8 mouse cellular contexts compared by ENCODE assay signal in genomic region chr19:44266824-44267498, GRCm38 (mm10). TPM values are rescaled to one million over a fixed set of nuclear protein-coding genes. Genes with fewer than 3 reads are reported as not detected.
DNase-seq lines count a peak whose midpoint lies in the region; ATAC-seq and TF ChIP-seq lines count a peak whose summit lies in the region.

No protein-coding gene starts in this region.

- H3K9me3 ChIP-seq in ES-E14 (ENCODE audit: control insufficient read depth, insufficient read depth, low read depth, low read length): no peaks in the 10 kb centered on the region
- no peaks in the 10 kb centered on the region for H3K9me3 ChIP-seq in forebrain, embryonic 15.5 days

- peak overlapping the region; percentile 73 for H3K9ac ChIP-seq in ES-E14 (ENCODE audit: insufficient read depth, low read depth, low read length, poor library complexity, severe bottlenecking)
- peak overlapping the region; percentile 80 for H3K9ac ChIP-seq in forebrain, embryonic 15.5 days (replicated peaks)

- peak; percentile 85 for DNase-seq in ES-E14 (ENCODE audit: low read depth, low spot score)
- peak; percentile 94 for DNase-seq in cerebellum, adult 11-12 months
- peak; percentile 85 for DNase-seq in heart, postnatal 25 days (ENCODE audit: low spot score)
- peak; percentile 84 to 89 for DNase-seq in layer of hippocampus, adult 2 months (ENCODE audit: low spot score in 2 of 2)
- peak; percentile 89 for DNase-seq in lung, adult 2 months
- peak; percentile 69 to 80 for DNase-seq in thymus, adult 18-20 months

- peak overlapping the region; percentile 72 for H3K4me3 ChIP-seq in ES-E14 (ENCODE audit: insufficient read depth in 1 of 2, low read depth in 1 of 2, low read length in 2 of 2, poor library complexity in 1 of 2, severe bottlenecking in 1 of 2)
- H3K4me3 ChIP-seq in forebrain, embryonic 15.5 days: peak overlapping the region; percentile 74
- peak overlapping the region; percentile 83 for H3K4me3 ChIP-seq in layer of hippocampus, adult 2 months
- H3K4me3 ChIP-seq in lung, adult 2 months (replicated peaks; ENCODE audit: extremely low read depth, low read depth, low read length): peak overlapping the region; percentile 76

- peak overlapping the region; percentile 94 for H3K4me2 ChIP-seq in forebrain, embryonic 15.5 days (replicated peaks)

- H3K4me1 ChIP-seq in ES-E14 (ENCODE audit: control insufficient read depth in 2 of 2, insufficient read depth in 2 of 2, low read length in 2 of 2, poor library complexity in 1 of 2): peaks cover 4 to 21% of the 10 kb centered on the region in 2 experiments; a peak in 3 of 4 replicates
- H3K4me1 ChIP-seq in forebrain, embryonic 15.5 days: peaks cover 13% of the 10 kb centered on the region
- H3K4me1 ChIP-seq in lung, adult 2 months (ENCODE audit: control insufficient read depth, insufficient read depth, low read length): no peaks in the 10 kb centered on the region

- TF ChIP-seq POLR2A in lung, adult 2 months (IDR thresholded peaks at IDR 0.05; ENCODE audit: borderline replicate concordance, extremely low read depth, low read depth, low read length): peak; percentile 46; the same call in 1 of the 2 replicates

- peak overlapping the region; percentile 94 for H3K27ac ChIP-seq in ES-E14 (ENCODE audit: insufficient read depth, low read depth, low read length, poor library complexity, severe bottlenecking)
- peak overlapping the region; percentile 93 for H3K27ac ChIP-seq in forebrain, embryonic 15.5 days (replicated peaks)
- H3K27ac ChIP-seq in layer of hippocampus, adult 2 months: peak overlapping the region; percentile 97

- in situ Hi-C loops in ES-E14 (cut with MboI; ENCODE audit: low sequenced_read_pairs in 2 of 2, unreplicated experiment in 2 of 2): no loop called here

- no peaks in the 10 kb centered on the region for H3K27me3 ChIP-seq in forebrain, embryonic 15.5 days

- no peaks in the 10 kb centered on the region for H3K36me3 ChIP-seq in ES-E14 (ENCODE audit: control insufficient read depth, insufficient read depth, low read length, poor library complexity, severe bottlenecking)
- no peaks in the 10 kb centered on the region for H3K36me3 ChIP-seq in forebrain, embryonic 15.5 days

- under 1% methylated on average over 43 of the region's 43 CpGs for WGBS in forebrain, embryonic 15.5 days
- under 1% methylated on average over 43 of the region's 43 CpGs for WGBS in lung, adult 2 months

- TF ChIP-seq CTCF in layer of hippocampus, adult 2 months (conservative IDR thresholded peaks at IDR 0.05): peak; percentile 65
- no peak for TF ChIP-seq CTCF in lung, adult 2 months (IDR thresholded peaks at IDR 0.05; ENCODE audit: insufficient read depth, low read length)

- peak; percentile 97 for ATAC-seq in forebrain, embryonic 15.5 days (replicated peaks)
- peak; percentile 75 for ATAC-seq in neutrophil, adult 5-6 weeks (ENCODE audit: extremely low read depth, insufficient number of reproducible peaks, low FRiP score, poor library complexity, severe bottlenecking)

- intact Hi-C loops in heart, postnatal 25 days (cut with DNase I): no loop called here

TF ChIP-seq in ES-E14, 5 proteins besides CTCF, POLR2A, EP300 and RAD21:
- TF ChIP-seq ZNF384 (IDR thresholded peaks at IDR 0.05; ENCODE audit: low read depth, low read length) (no peak), MAFK (IDR thresholded peaks at IDR 0.05; ENCODE audit: insufficient read depth, low read depth, low read length) (peak; percentile 78; the same call in 1 of the 2 replicates)

RNA-seq across cellular contexts. Expression of gene Scd2, which starts 26.5 kb away (rescaled TPM):
- 284 and 303 TPM in 2 replicates for total RNA-seq in ES-E14 (2012; rRNA removed)
- polyA plus RNA-seq in forebrain, embryonic 15.5 days (2015; fragmentation: Nextera tagmentation; extraction: Ambion mirVana): 253 and 267 TPM in 2 replicates
- total RNA-seq in heart, postnatal 25 days (2021): 10 to 100 TPM; 12.5 to 13.1 TPM
- total RNA-seq in layer of hippocampus, adult 2 months (2021): 100 to 1,000 TPM; 597 to 622 TPM
- polyA plus RNA-seq in lung, adult 2 months (2012; rRNA removed): 289 and 384 TPM in 2 replicates
- 21.4 and 24.1 TPM in 2 replicates for total RNA-seq in neutrophil, adult 5-6 weeks (2017)

Comparison
In these comparisons a context has a peak if more than half of its experiments do, and no peak if none do; other contexts are left out.
1. Peak in every context shown above with its lines: DNase-seq, ATAC-seq, H3K4me3 ChIP-seq and H3K27ac ChIP-seq.
2. RNA of gene Scd2, which starts 26.5 kb away (total RNA-seq): 597 to 622 TPM in layer of hippocampus, adult 2 months and 284 to 303 TPM in ES-E14; 21.4 to 24.1 TPM in neutrophil, adult 5-6 weeks and 12.5 to 13.1 TPM in heart, postnatal 25 days; every median in the first group is over 10 times any median in the second.